Mouse (Mus musculus): ENCODE results near the gene Cox6b2. TPM values are rescaled to one million over a fixed set of nuclear protein-coding genes. Genes with fewer than 3 reads are reported as not detected.

The Cox6b2 gene
- polyA plus RNA-seq (2014; fragmentation: Illumina TruSeq; extraction: RNeasy Lipid Tissue Mini Kit (QIAGEN cat#74804); ENCODE audit: low read depth, low replicate concordance) = not detected

DNA sequence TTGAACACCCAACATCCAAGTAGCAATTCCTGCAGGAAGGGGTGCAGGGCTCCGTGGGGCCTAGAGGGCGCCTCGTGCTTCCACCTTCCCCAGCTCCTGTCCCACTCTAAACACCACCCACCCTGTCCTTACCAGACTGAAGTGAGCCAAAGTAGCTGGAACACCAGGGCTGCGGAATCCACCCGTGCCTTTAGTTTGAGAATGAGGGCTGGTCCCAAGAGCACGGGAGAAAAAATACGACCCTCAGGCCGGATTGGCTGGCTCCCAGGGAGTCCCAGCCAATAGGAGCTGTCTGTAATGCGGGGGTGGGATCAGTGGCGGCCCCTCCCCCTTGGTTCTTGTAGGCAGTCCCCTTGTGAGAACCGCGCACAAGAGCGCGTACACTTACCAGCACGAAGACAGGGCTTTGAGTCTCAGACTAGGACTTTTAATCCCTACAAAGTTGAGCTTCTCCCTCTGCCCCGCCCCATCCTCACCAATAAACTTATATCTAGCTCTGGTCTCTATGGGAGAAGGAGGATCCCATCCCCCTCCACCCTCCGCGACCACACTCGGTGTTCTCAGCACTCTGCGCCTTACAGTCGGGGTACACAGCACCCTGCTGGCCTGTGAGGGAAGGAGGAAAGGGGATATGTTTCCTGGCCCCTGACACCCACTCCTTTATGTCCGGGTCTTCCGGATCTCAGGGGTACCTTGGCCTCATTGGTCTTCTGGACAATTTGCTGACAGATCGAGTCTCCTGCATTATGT lies at the start of gene Cox6b2:
Gene Cox6b2, minus strand, starts transcription at position 274 of the 750 bp plus-strand sequence.

DNA sequence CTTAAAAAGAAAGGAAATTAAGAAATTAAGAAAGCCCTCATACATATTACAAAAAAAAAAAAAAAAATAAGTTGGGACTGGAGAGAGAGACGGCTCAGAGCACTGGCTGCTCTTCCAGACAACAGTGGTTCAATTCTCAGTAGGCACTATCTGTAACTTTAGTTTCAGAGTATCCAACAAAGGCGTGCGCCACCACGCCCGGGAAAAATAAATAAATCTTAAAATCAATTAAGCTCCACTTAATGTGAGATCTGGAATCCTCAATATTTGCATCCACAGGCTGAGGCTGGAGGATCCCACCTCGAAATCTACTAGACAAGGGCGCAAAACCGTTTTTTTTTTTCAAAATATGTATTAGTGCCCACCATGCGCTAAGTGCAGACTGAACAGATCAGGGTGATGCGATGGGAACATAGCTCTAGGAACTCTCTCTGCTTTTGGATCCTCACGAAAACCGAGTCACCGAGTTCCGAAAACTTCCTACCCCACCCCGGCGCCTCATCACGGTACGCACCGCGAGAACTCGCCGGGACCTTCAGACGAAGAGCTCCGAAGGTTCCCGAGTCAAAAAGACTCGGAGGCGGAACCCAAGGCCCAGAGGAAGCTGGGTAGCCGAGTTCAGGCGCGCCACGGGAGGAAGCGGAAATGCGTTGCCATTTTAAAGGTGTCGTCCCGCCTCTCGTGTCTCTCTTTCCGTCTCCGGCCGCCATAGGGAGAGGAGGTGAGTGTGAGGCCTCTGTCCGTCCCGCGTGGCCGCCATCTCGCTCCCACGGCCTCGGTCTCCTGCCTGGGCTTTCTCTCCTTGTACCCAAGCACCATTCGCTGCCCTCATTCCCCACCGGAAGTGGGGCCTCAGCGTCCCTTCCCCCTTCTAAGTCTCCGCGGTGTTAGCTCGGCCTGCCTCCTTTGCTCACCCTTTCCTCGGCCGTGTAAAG lies 39.7 kb upstream of the Cox6b2 start, which contains the start of gene Rpl28:
Gene Rpl28, plus strand, starts transcription at position 597 of the 935 bp plus-strand sequence.

DNA sequence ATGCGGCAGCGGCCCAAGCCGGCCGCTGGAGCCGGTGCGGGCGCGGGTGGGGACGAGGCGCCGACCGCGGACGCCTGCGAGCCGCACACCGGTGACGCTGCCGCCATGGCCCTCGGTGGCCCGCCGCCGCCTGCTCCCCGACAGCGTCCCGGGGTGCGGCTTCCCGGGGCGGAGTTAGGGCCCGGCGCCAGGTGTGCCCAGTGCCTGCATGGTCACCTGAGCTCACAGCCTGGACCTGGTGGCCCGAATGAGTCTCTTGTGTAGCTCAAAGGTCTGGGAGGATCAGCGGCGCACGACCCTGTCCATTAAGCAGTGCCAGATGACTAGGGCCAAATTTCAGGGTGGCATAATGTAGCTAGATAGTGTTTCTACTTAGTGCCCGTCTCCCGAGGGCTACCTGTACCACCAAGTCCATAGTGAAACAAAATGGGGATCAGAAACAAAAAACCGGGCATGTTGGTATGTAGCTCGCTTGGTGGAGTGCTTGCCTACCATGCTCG lies 36.6 kb upstream of the Cox6b2 start, which contains the start of gene Tmem238:
Gene Tmem238, minus strand, starts transcription at position 221 of the 500 bp plus-strand sequence.

DNA sequence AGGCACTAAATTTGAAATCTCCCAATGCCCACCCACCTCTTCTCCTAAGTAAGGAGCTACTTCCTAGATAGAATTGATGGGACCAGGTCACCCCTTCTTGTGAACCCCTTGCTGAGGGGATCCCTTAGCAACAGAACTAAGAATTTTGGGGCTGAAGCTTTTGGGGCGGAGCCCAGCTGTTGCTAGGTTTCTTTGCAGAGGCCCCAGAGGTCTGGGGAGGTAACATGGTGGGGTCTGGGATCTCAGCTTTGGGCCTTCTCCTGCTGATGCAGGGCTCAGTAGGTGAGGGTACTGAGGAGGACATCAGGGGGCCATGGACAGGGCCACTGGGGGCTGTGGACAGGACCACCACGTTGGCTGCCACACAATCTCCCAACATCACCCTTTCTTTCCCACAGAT lies 29.9 kb upstream of the Cox6b2 start, which contains the start of the genes Il11 and Tmem190:
Gene Il11, minus strand, starts transcription at position 101 of the 400 bp plus-strand sequence.
Gene Tmem190, plus strand, starts transcription at position 179 of the 400 bp plus-strand sequence.

DNA sequence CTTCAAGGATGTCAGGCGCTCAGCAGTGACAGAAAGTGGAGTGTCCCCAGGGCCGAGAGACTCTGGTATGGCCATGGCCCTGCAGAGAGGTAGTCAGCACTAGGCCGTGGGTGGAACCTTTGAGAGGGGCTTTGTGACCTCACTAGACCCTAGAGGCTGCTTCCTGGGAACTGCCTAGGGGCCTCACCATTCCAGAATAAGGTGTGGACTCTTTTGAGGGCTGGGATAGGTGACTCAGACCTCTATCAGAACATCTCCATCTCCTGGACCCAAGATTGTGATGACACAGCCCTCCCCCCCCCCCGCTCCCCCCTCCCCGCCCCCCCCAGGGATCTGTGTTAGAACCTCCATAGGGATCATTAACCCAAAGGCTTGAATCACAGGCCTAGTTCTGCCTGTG lies 18.3 kb upstream of the Cox6b2 start, which contains the start of gene Fam71e2:
Gene Fam71e2, minus strand, starts transcription at position 101 of the 400 bp plus-strand sequence.

DNA sequence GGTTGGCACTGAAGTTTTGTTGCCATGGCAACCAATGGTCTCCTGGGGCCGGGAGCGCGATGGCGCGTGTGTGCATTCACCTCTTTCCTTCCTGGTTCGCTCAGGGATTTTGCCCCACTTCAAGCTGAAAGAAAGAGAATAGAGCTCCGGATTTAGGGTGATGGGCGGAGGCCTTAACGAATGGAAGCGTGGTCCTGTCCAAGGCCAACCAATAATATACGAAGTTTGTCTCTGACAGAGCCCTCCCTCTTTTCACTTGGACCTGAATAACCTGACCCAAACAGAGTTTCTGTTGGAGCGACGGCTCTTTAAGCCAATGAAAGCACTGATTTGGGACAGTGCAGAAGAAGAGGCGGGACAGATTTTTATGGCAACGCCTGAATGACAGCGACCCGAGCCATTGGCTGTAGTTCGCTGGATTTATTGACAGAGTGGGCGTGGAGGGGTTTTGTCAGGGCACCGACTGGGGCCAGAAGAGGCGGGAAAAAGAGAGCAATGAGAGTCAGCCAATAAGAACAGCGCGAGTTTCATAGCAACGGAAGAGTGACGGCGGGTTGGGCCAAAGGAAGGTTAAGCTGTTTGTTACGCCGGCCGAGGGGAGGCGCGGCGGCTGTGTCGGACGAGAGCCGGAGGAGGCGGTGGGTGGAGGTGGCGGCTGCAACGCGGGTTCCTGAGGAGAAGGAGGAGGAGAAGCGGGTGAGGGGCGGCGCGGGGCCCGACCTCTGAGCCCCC lies 13.2 kb downstream of the Cox6b2 start, which contains the start of gene Kmt5c:
Gene Kmt5c, plus strand, starts transcription at position 572 of the 732 bp plus-strand sequence.

DNA sequence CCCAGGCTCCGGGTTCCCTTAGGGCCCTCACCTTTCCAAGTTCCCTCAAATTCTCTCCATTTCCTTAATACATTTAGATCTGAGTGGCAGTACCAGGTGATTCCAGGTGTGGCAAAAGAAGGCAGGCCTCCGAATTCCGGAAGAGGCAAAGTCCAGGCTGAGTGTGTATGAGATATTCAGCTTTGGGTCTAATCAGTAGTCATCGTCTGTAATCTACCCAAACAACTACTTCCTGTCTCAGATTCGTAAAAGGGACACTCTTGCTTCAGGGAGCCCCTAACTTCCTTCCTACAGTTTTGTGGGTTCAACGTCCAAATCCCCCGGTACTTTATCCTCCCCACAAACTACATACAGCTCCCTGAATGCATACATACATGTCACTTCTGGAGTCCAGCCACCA lies 27.7 kb downstream of the Cox6b2 start, which contains the start of gene Tmem150b:
Gene Tmem150b, minus strand, starts transcription at position 81 of the 400 bp plus-strand sequence.

Other genes with a start within 250 kb of the Cox6b2 start
- not detected for gene Tnnt1, start 236.7 kb downstream of the Cox6b2 start, polyA plus RNA-seq (2014; fragmentation: Illumina TruSeq; extraction: RNeasy Lipid Tissue Mini Kit (QIAGEN cat#74804); ENCODE audit: low read depth, low replicate concordance)
- gene Tnni3, start 228.9 kb downstream of the Cox6b2 start, polyA plus RNA-seq (2014; fragmentation: Illumina TruSeq; extraction: RNeasy Lipid Tissue Mini Kit (QIAGEN cat#74804); ENCODE audit: low read depth, low replicate concordance) = not detected
- gene Dnaaf3, start 220.6 kb downstream of the Cox6b2 start, polyA plus RNA-seq (2014; fragmentation: Illumina TruSeq; extraction: RNeasy Lipid Tissue Mini Kit (QIAGEN cat#74804); ENCODE audit: low read depth, low replicate concordance) = not detected
- 1.2 TPM for gene Syt5, start 205.6 kb downstream of the Cox6b2 start, polyA plus RNA-seq (2014; fragmentation: Illumina TruSeq; extraction: RNeasy Lipid Tissue Mini Kit (QIAGEN cat#74804); ENCODE audit: low read depth, low replicate concordance)
- gene Ptprh, start 149.1 kb downstream of the Cox6b2 start, polyA plus RNA-seq (2014; fragmentation: Illumina TruSeq; extraction: RNeasy Lipid Tissue Mini Kit (QIAGEN cat#74804); ENCODE audit: low read depth, low replicate concordance) = not detected
- 0.99 TPM for gene Tmem86b, start 121.7 kb downstream of the Cox6b2 start, polyA plus RNA-seq (2014; fragmentation: Illumina TruSeq; extraction: RNeasy Lipid Tissue Mini Kit (QIAGEN cat#74804); ENCODE audit: low read depth, low replicate concordance)
- 11.8 TPM for gene Ppp6r1, start 94.1 kb downstream of the Cox6b2 start, polyA plus RNA-seq (2014; fragmentation: Illumina TruSeq; extraction: RNeasy Lipid Tissue Mini Kit (QIAGEN cat#74804); ENCODE audit: low read depth, low replicate concordance)
- gene Hspbp1, start 68.0 kb downstream of the Cox6b2 start, polyA plus RNA-seq (2014; fragmentation: Illumina TruSeq; extraction: RNeasy Lipid Tissue Mini Kit (QIAGEN cat#74804); ENCODE audit: low read depth, low replicate concordance) = not detected
- 0.35 TPM for gene Brsk1, start 62.5 kb downstream of the Cox6b2 start, polyA plus RNA-seq (2014; fragmentation: Illumina TruSeq; extraction: RNeasy Lipid Tissue Mini Kit (QIAGEN cat#74804); ENCODE audit: low read depth, low replicate concordance)
- gene Tmem150b, start 27.8 kb downstream of the Cox6b2 start, polyA plus RNA-seq (2014; fragmentation: Illumina TruSeq; extraction: RNeasy Lipid Tissue Mini Kit (QIAGEN cat#74804); ENCODE audit: low read depth, low replicate concordance) = not detected
- 1.4 TPM for gene Kmt5c, start 13.0 kb downstream of the Cox6b2 start, polyA plus RNA-seq (2014; fragmentation: Illumina TruSeq; extraction: RNeasy Lipid Tissue Mini Kit (QIAGEN cat#74804); ENCODE audit: low read depth, low replicate concordance)
- not detected for gene Fam71e2, start 18.2 kb upstream of the Cox6b2 start, polyA plus RNA-seq (2014; fragmentation: Illumina TruSeq; extraction: RNeasy Lipid Tissue Mini Kit (QIAGEN cat#74804); ENCODE audit: low read depth, low replicate concordance)
- gene Il11, start 29.8 kb upstream of the Cox6b2 start, polyA plus RNA-seq (2014; fragmentation: Illumina TruSeq; extraction: RNeasy Lipid Tissue Mini Kit (QIAGEN cat#74804); ENCODE audit: low read depth, low replicate concordance) = not detected
- not detected for gene Tmem190, start 29.8 kb upstream of the Cox6b2 start, polyA plus RNA-seq (2014; fragmentation: Illumina TruSeq; extraction: RNeasy Lipid Tissue Mini Kit (QIAGEN cat#74804); ENCODE audit: low read depth, low replicate concordance)
- 0.76 TPM for gene Tmem238, start 36.6 kb upstream of the Cox6b2 start, polyA plus RNA-seq (2014; fragmentation: Illumina TruSeq; extraction: RNeasy Lipid Tissue Mini Kit (QIAGEN cat#74804); ENCODE audit: low read depth, low replicate concordance)
- gene Rpl28, start 39.8 kb upstream of the Cox6b2 start, polyA plus RNA-seq (2014; fragmentation: Illumina TruSeq; extraction: RNeasy Lipid Tissue Mini Kit (QIAGEN cat#74804); ENCODE audit: low read depth, low replicate concordance) = 12.7 TPM
- 4.3 TPM for gene Ube2s, start 59.5 kb upstream of the Cox6b2 start, polyA plus RNA-seq (2014; fragmentation: Illumina TruSeq; extraction: RNeasy Lipid Tissue Mini Kit (QIAGEN cat#74804); ENCODE audit: low read depth, low replicate concordance)
- 1.0 TPM for gene Shisa7, start 91.6 kb upstream of the Cox6b2 start, polyA plus RNA-seq (2014; fragmentation: Illumina TruSeq; extraction: RNeasy Lipid Tissue Mini Kit (QIAGEN cat#74804); ENCODE audit: low read depth, low replicate concordance)
- 3.3 TPM for gene Isoc2b, start 117.2 kb upstream of the Cox6b2 start, polyA plus RNA-seq (2014; fragmentation: Illumina TruSeq; extraction: RNeasy Lipid Tissue Mini Kit (QIAGEN cat#74804); ENCODE audit: low read depth, low replicate concordance)
- 2.7 TPM for gene Isoc2a, start 124.1 kb upstream of the Cox6b2 start, polyA plus RNA-seq (2014; fragmentation: Illumina TruSeq; extraction: RNeasy Lipid Tissue Mini Kit (QIAGEN cat#74804); ENCODE audit: low read depth, low replicate concordance)
- gene Gm36210, start 153.4 kb upstream of the Cox6b2 start, polyA plus RNA-seq (2014; fragmentation: Illumina TruSeq; extraction: RNeasy Lipid Tissue Mini Kit (QIAGEN cat#74804); ENCODE audit: low read depth, low replicate concordance) = not detected
- not detected for gene Zfp628, start 162.1 kb upstream of the Cox6b2 start, polyA plus RNA-seq (2014; fragmentation: Illumina TruSeq; extraction: RNeasy Lipid Tissue Mini Kit (QIAGEN cat#74804); ENCODE audit: low read depth, low replicate concordance)
- 1.2 TPM for gene Nat14, start 168.9 kb upstream of the Cox6b2 start, polyA plus RNA-seq (2014; fragmentation: Illumina TruSeq; extraction: RNeasy Lipid Tissue Mini Kit (QIAGEN cat#74804); ENCODE audit: low read depth, low replicate concordance)
- gene Ssc5d, start 172.7 kb upstream of the Cox6b2 start, polyA plus RNA-seq (2014; fragmentation: Illumina TruSeq; extraction: RNeasy Lipid Tissue Mini Kit (QIAGEN cat#74804); ENCODE audit: low read depth, low replicate concordance) = not detected
- not detected for gene Sbk2, start 211.3 kb upstream of the Cox6b2 start, polyA plus RNA-seq (2014; fragmentation: Illumina TruSeq; extraction: RNeasy Lipid Tissue Mini Kit (QIAGEN cat#74804); ENCODE audit: low read depth, low replicate concordance)
- not detected for gene Sbk3, start 218.1 kb upstream of the Cox6b2 start, polyA plus RNA-seq (2014; fragmentation: Illumina TruSeq; extraction: RNeasy Lipid Tissue Mini Kit (QIAGEN cat#74804); ENCODE audit: low read depth, low replicate concordance)
- 7.5 TPM for gene Zfp579, start 243.1 kb upstream of the Cox6b2 start, polyA plus RNA-seq (2014; fragmentation: Illumina TruSeq; extraction: RNeasy Lipid Tissue Mini Kit (QIAGEN cat#74804); ENCODE audit: low read depth, low replicate concordance)

Data from adrenal gland, adult 10 weeks (tissue).